Mouse (Mus musculus) kidney, embryonic 14.5 days (tissue): ENCODE data around the gene Vps41. TPM values are rescaled to one million over a fixed set of nuclear protein-coding genes. Genes with fewer than 3 reads are reported as not detected.

Source experiments
- ATAC-seq: fragments of 200-750 bp; cut with Nextera tagmentation; 2 replicates; pipeline ENCODE4 v1.8.0; 2017; ENCODE audit warnings: moderate number of reproducible peaks, mild to moderate bottlenecking, moderate TSS enrichment, moderate library complexity; ENCODE audit not compliant: low FRiP score, low TSS enrichment
- H3K27ac ChIP-seq: fragments of 300-500 bp; sonication (generic); 2 replicates; pipeline ENCODE4 v1.5.1; 2014; ENCODE audit warnings: low read depth, mild to moderate bottlenecking, low read length, moderate library complexity, mixed read lengths
- H3K27me3 ChIP-seq: fragments of 300-500 bp; sonication (generic); 2 replicates; pipeline ENCODE4 v1.6.1; 2014; ENCODE audit warnings: mild to moderate bottlenecking, low read length; ENCODE audit not compliant: control insufficient read depth, insufficient read depth
- H3K36me3 ChIP-seq: fragments of 300-500 bp; sonication (generic); 2 replicates; pipeline ENCODE4 v1.6.1; 2014; ENCODE audit warnings: low read length, mixed read lengths; ENCODE audit not compliant: control insufficient read depth, insufficient read depth
- H3K4me1 ChIP-seq: fragments of 300-500 bp; sonication (generic); 2 replicates; pipeline ENCODE4 v1.6.1; 2014; ENCODE audit warnings: low read length, mixed read lengths; ENCODE audit not compliant: control insufficient read depth, insufficient read depth
- H3K4me2 ChIP-seq: fragments of 300-500 bp; sonication (generic); replicated peaks from 2 replicates; pipeline ENCODE4 v1.6.1; 2014; ENCODE audit warnings: low read depth, mild to moderate bottlenecking, low read length
- H3K4me3 ChIP-seq: fragments of 300-500 bp; sonication (generic); 2 replicates; pipeline ENCODE4 v1.5.1; 2014; ENCODE audit warnings: mild to moderate bottlenecking, low read length
- H3K9ac ChIP-seq: fragments of 300-500 bp; sonication (generic); 2 replicates; pipeline ENCODE4 v1.6.1; 2014; ENCODE audit warnings: low read depth, mild to moderate bottlenecking, low read length, moderate library complexity
- H3K9me3 ChIP-seq: fragments of 300-500 bp; sonication (generic); 2 replicates; pipeline ENCODE4 v1.6.1; 2016; ENCODE audit warnings: low read length; ENCODE audit not compliant: control insufficient read depth
- WGBS: fragments of 180-500 bp; shearing (Covaris S2); extraction: QIAGEN DNeasy Blood & Tissue Kit; methylation state at CpG from one replicate; pipeline ENCODE4 v1.1.7; 2014; 5-methylcytosine and 5-hydroxymethylcytosine counted together
- polyA plus RNA-seq: library from polyadenylated mRNA; unstranded; fragments of >200 nt; fragmentation: Nextera tagmentation; extraction: Ambion mirVana; gene quantifications from 2 replicates; pipeline ENCODE4 v1.2.1, GENCODE M21; 2014

The Vps41 gene
- polyA plus RNA-seq, 1 experiment from 2014 or later = 64.8 TPM

- WGBS = 84% methylated on average over 1 of the region's 1 CpGs
- no peak overlapping the region for H3K27ac ChIP-seq
- no peak for ATAC-seq
Measured at GRCm38 (mm10) chr13:18843546-18843945, 126.5 kb downstream of the Vps41 start.

GRCm38 (mm10) chr13:18847386-18847785 lies 130.3 kb downstream of the Vps41 start:
- Histone ChIP-seq H3K4me2 (no peak overlapping the region), H3K27ac (no peak overlapping the region), H3K4me3 (no peak overlapping the region), H3K36me3 (no peaks in the 10 kb centered on the region), H3K27me3 (no peaks in the 10 kb centered on the region), H3K4me1 (no peaks in the 10 kb centered on the region), H3K9me3 (no peaks in the 10 kb centered on the region), H3K9ac (no peak overlapping the region)
- no peak for ATAC-seq
- 82% methylated on average over 3 of the region's 3 CpGs for WGBS

More at GRCm38 (mm10) chr13:18843546-18843945, 126.5 kb downstream of the Vps41 start:
- Histone ChIP-seq H3K27me3 (no peaks in the 10 kb centered on the region), H3K4me3 (no peak overlapping the region), H3K9me3 (no peaks in the 10 kb centered on the region), H3K9ac (no peak overlapping the region), H3K36me3 (no peaks in the 10 kb centered on the region), H3K4me2 (no peak overlapping the region), H3K4me1 (no peaks in the 10 kb centered on the region)

GRCm38 (mm10) chr13:18849563-18849962 lies 132.5 kb downstream of the Vps41 start:
- Histone ChIP-seq H3K27ac (no peak overlapping the region), H3K27me3 (no peaks in the 10 kb centered on the region), H3K4me1 (no peaks in the 10 kb centered on the region), H3K4me3 (no peak overlapping the region), H3K4me2 (no peak overlapping the region), H3K36me3 (no peaks in the 10 kb centered on the region; the same call in 1 of the 2 replicates), H3K9me3 (no peaks in the 10 kb centered on the region), H3K9ac (no peak overlapping the region)
- no peak for ATAC-seq

GRCm38 (mm10) chr13:18851182-18851581 lies 134.1 kb downstream of the Vps41 start:
- no peaks in the 10 kb centered on the region; the same call in 1 of the 2 replicates for H3K36me3 ChIP-seq
- no peaks in the 10 kb centered on the region for H3K27me3 ChIP-seq
- no peaks in the 10 kb centered on the region for H3K9me3 ChIP-seq
- H3K4me3 ChIP-seq = no peak overlapping the region
- no peak overlapping the region for H3K9ac ChIP-seq
- no peak for ATAC-seq
- H3K4me1 ChIP-seq = no peaks in the 10 kb centered on the region
- no peak overlapping the region for H3K4me2 ChIP-seq
- H3K27ac ChIP-seq = no peak overlapping the region
- 75% methylated on average over 4 of the region's 4 CpGs for WGBS

GRCm38 (mm10) chr13:18852718-18853117 lies 135.6 kb downstream of the Vps41 start:
- H3K9ac ChIP-seq = no peak overlapping the region
- H3K36me3 ChIP-seq = peaks cover 2% of the 10 kb centered on the region; the same call in 1 of the 2 replicates
- H3K27ac ChIP-seq = no peak overlapping the region
- no peaks in the 10 kb centered on the region for H3K27me3 ChIP-seq
- H3K4me1 ChIP-seq = no peaks in the 10 kb centered on the region
- no peak overlapping the region for H3K4me3 ChIP-seq
- 71% methylated on average over 8 of the region's 8 CpGs for WGBS
- no peak overlapping the region for H3K4me2 ChIP-seq
- no peak for ATAC-seq
- H3K9me3 ChIP-seq = no peaks in the 10 kb centered on the region; the same call in 1 of the 2 replicates

- 86% methylated on average over 8 of the region's 8 CpGs for WGBS
- Histone ChIP-seq H3K4me1 (no peaks in the 10 kb centered on the region), H3K9ac (no peak overlapping the region), H3K27ac (no peak overlapping the region), H3K36me3 (peaks cover 2% of the 10 kb centered on the region; the same call in 1 of the 2 replicates), H3K27me3 (no peaks in the 10 kb centered on the region), H3K4me3 (no peak overlapping the region), H3K4me2 (no peak overlapping the region), H3K9me3 (no peaks in the 10 kb centered on the region; the same call in 1 of the 2 replicates)
- ATAC-seq = no peak
Measured at GRCm38 (mm10) chr13:18856026-18856802, 139.1 kb downstream of the Vps41 start.

- WGBS = 78% methylated on average over 4 of the region's 4 CpGs
- peaks cover 2% of the 10 kb centered on the region; the same call in 1 of the 2 replicates for H3K36me3 ChIP-seq
- H3K27ac ChIP-seq = no peak overlapping the region
- H3K9ac ChIP-seq = no peak overlapping the region
- ATAC-seq = no peak
- no peaks in the 10 kb centered on the region for H3K4me1 ChIP-seq
- no peak overlapping the region for H3K4me3 ChIP-seq
- H3K9me3 ChIP-seq = no peaks in the 10 kb centered on the region; the same call in 1 of the 2 replicates
- H3K27me3 ChIP-seq = no peaks in the 10 kb centered on the region
- H3K4me2 ChIP-seq = no peak overlapping the region
Measured at GRCm38 (mm10) chr13:18858183-18858582, 141.1 kb downstream of the Vps41 start.

GRCm38 (mm10) chr13:18859389-18859788 lies 142.3 kb downstream of the Vps41 start:
- no peak for ATAC-seq
- Histone ChIP-seq H3K36me3 (peaks cover 2% of the 10 kb centered on the region; the same call in 1 of the 2 replicates), H3K4me2 (no peak overlapping the region), H3K4me3 (no peak overlapping the region), H3K4me1 (no peaks in the 10 kb centered on the region), H3K27me3 (no peaks in the 10 kb centered on the region), H3K27ac (no peak overlapping the region), H3K9me3 (no peaks in the 10 kb centered on the region; the same call in 1 of the 2 replicates), H3K9ac (no peak overlapping the region)
- 91% methylated on average over 3 of the region's 3 CpGs for WGBS

GRCm38 (mm10) chr13:18868030-18868490 lies 151.0 kb downstream of the Vps41 start:
- H3K4me2 ChIP-seq = no peak overlapping the region
- 33% methylated on average over 5 of the region's 5 CpGs for WGBS
- ATAC-seq = peak; percentile 88
- no peak overlapping the region for H3K4me3 ChIP-seq
- peaks cover 2% of the 10 kb centered on the region; the same call in 1 of the 2 replicates for H3K36me3 ChIP-seq
- no peaks in the 10 kb centered on the region for H3K9me3 ChIP-seq
- H3K27me3 ChIP-seq = no peaks in the 10 kb centered on the region
- H3K27ac ChIP-seq = no peak overlapping the region
- H3K4me1 ChIP-seq = no peaks in the 10 kb centered on the region
- H3K9ac ChIP-seq = no peak overlapping the region
